Mouse (Mus musculus): ENCODE measurements around the gene Atp6ap2. TPM values are rescaled to one million over a fixed set of nuclear protein-coding genes. Genes with fewer than 3 reads are reported as not detected.
"Not testable (repeated sequence)": the region's sequence is repeated elsewhere in the genome, so short reads cannot be mapped to it uniquely, and the experiment has no call there.

The Atp6ap2 gene
- polyA plus RNA-seq, 1 experiment from 2014 or later, result 142 TPM

GRCm38 (mm10) chrX:12593824-12594223 is 6.2 kb downstream of the Atp6ap2 start:
- H3K9me3 ChIP-seq (ENCODE audit: low read length), result no peaks in the 10 kb centered on the region
- no peak overlapping the region for H3K4me3 ChIP-seq (ENCODE audit: low read length)
- H3K9ac ChIP-seq (replicated peaks; ENCODE audit: low read length), result no peak overlapping the region
- 75% methylated on average over 5 of the region's 5 CpGs for WGBS
- H3K27ac ChIP-seq (ENCODE audit: low read length), result no peak overlapping the region
- H3K4me1 ChIP-seq (ENCODE audit: insufficient read depth, low read length), result no peaks in the 10 kb centered on the region
- H3K36me3 ChIP-seq (ENCODE audit: insufficient read depth, low read length), result 0 out of 2 replicates have a peak, but pooled peaks cover 5% of the 10 kb centered on the region
- no peak for ATAC-seq (ENCODE audit: low FRiP score, low TSS enrichment)
- no peak overlapping the region for H3K4me2 ChIP-seq (replicated peaks; ENCODE audit: low read depth, low read length)
- H3K27me3 ChIP-seq (ENCODE audit: insufficient read depth, low read length), result no peaks in the 10 kb centered on the region; the same call in 1 of the 2 replicates

- H3K9me3 ChIP-seq (ENCODE audit: low read length); H3K9ac ChIP-seq (replicated peaks; ENCODE audit: low read length); ATAC-seq (ENCODE audit: low FRiP score, low TSS enrichment); H3K36me3 ChIP-seq (ENCODE audit: insufficient read depth, low read length); H3K4me1 ChIP-seq (ENCODE audit: insufficient read depth, low read length); H3K4me2 ChIP-seq (replicated peaks; ENCODE audit: low read depth, low read length); H3K27me3 ChIP-seq (ENCODE audit: insufficient read depth, low read length); H3K27ac ChIP-seq (ENCODE audit: low read length); H3K4me3 ChIP-seq (ENCODE audit: low read length): not testable (repeated sequence)
Observed at GRCm38 (mm10) chrX:12610541-12610940, 22.9 kb downstream of the Atp6ap2 start.

- Histone ChIP-seq H3K9me3 (ENCODE audit: low read length) (no peaks in the 10 kb centered on the region), H3K4me3 (ENCODE audit: low read length) (no peak overlapping the region), H3K9ac (replicated peaks; ENCODE audit: low read length) (no peak overlapping the region), H3K27me3 (ENCODE audit: insufficient read depth, low read length) (peaks cover 2% of the 10 kb centered on the region; the same call in 1 of the 2 replicates), H3K4me1 (ENCODE audit: insufficient read depth, low read length) (no peaks in the 10 kb centered on the region), H3K4me2 (replicated peaks; ENCODE audit: low read depth, low read length) (no peak overlapping the region), H3K36me3 (ENCODE audit: insufficient read depth, low read length) (peaks cover 10% of the 10 kb centered on the region; the same call in 1 of the 2 replicates), H3K27ac (ENCODE audit: low read length) (no peak overlapping the region)
- ATAC-seq (ENCODE audit: low FRiP score, low TSS enrichment), result no peak
- 45% methylated on average over 2 of the region's 2 CpGs for WGBS
Observed at GRCm38 (mm10) chrX:12611211-12611610, 23.6 kb downstream of the Atp6ap2 start.

- 100% methylated on average over 1 of the region's 1 CpGs for whole genome bisulfite sequencing
- H3K4me3 ChIP-seq (ENCODE audit: low read length), result not testable (repeated sequence)
Observed at GRCm38 (mm10) chrX:12612360-12612759, 24.8 kb downstream of the Atp6ap2 start.

GRCm38 (mm10) chrX:12625131-12625530 is 37.5 kb downstream of the Atp6ap2 start:
- H3K9me3 ChIP-seq (ENCODE audit: low read length), result no peaks in the 10 kb centered on the region
- H3K27me3 ChIP-seq (ENCODE audit: insufficient read depth, low read length), result no peaks in the 10 kb centered on the region
- H3K9ac ChIP-seq (replicated peaks; ENCODE audit: low read length), result no peak overlapping the region
- whole genome bisulfite sequencing, result 61% methylated on average over 4 of the region's 4 CpGs
- H3K36me3 ChIP-seq (ENCODE audit: insufficient read depth, low read length), result no peaks in the 10 kb centered on the region
- no peaks in the 10 kb centered on the region for H3K4me1 ChIP-seq (ENCODE audit: insufficient read depth, low read length)
- H3K4me3 ChIP-seq (ENCODE audit: low read length), result no peak overlapping the region
- ATAC-seq (ENCODE audit: low FRiP score, low TSS enrichment), result no peak
- H3K4me2 ChIP-seq (replicated peaks; ENCODE audit: low read depth, low read length), result no peak overlapping the region
- no peak overlapping the region for H3K27ac ChIP-seq (ENCODE audit: low read length)

More at GRCm38 (mm10) chrX:12612360-12612759, 24.8 kb downstream of the Atp6ap2 start:
- H3K4me1 ChIP-seq (ENCODE audit: insufficient read depth, low read length); H3K9me3 ChIP-seq (ENCODE audit: low read length); H3K27me3 ChIP-seq (ENCODE audit: insufficient read depth, low read length); H3K36me3 ChIP-seq (ENCODE audit: insufficient read depth, low read length); H3K27ac ChIP-seq (ENCODE audit: low read length); H3K4me2 ChIP-seq (replicated peaks; ENCODE audit: low read depth, low read length); ATAC-seq (ENCODE audit: low FRiP score, low TSS enrichment); H3K9ac ChIP-seq (replicated peaks; ENCODE audit: low read length): not testable (repeated sequence)

- H3K4me2 ChIP-seq (replicated peaks; ENCODE audit: low read depth, low read length), result no peak overlapping the region
- no peaks in the 10 kb centered on the region for H3K36me3 ChIP-seq (ENCODE audit: insufficient read depth, low read length)
- no peak overlapping the region for H3K9ac ChIP-seq (replicated peaks; ENCODE audit: low read length)
- no peak for ATAC-seq (ENCODE audit: low FRiP score, low TSS enrichment)
- H3K4me1 ChIP-seq (ENCODE audit: insufficient read depth, low read length), result no peaks in the 10 kb centered on the region
- 52% methylated on average over 2 of the region's 2 CpGs for WGBS
- no peak overlapping the region for H3K27ac ChIP-seq (ENCODE audit: low read length)
- no peaks in the 10 kb centered on the region for H3K9me3 ChIP-seq (ENCODE audit: low read length)
- no peaks in the 10 kb centered on the region; the same call in 1 of the 2 replicates for H3K27me3 ChIP-seq (ENCODE audit: insufficient read depth, low read length)
- no peak overlapping the region for H3K4me3 ChIP-seq (ENCODE audit: low read length)
Observed at GRCm38 (mm10) chrX:12644976-12645375, 57.4 kb downstream of the Atp6ap2 start.

GRCm38 (mm10) chrX:12645531-12646304 is 58.1 kb downstream of the Atp6ap2 start:
- Histone ChIP-seq H3K4me2 (replicated peaks; ENCODE audit: low read depth, low read length) (no peak overlapping the region), H3K27me3 (ENCODE audit: insufficient read depth, low read length) (no peaks in the 10 kb centered on the region; the same call in 1 of the 2 replicates), H3K36me3 (ENCODE audit: insufficient read depth, low read length) (no peaks in the 10 kb centered on the region), H3K4me1 (ENCODE audit: insufficient read depth, low read length) (no peaks in the 10 kb centered on the region), H3K9me3 (ENCODE audit: low read length) (no peaks in the 10 kb centered on the region), H3K4me3 (ENCODE audit: low read length) (no peak overlapping the region), H3K27ac (ENCODE audit: low read length) (no peak overlapping the region), H3K9ac (replicated peaks; ENCODE audit: low read length) (no peak overlapping the region)
- WGBS, result 67% methylated on average over 12 of the region's 12 CpGs
- ATAC-seq (ENCODE audit: low FRiP score, low TSS enrichment), result no peak

- no peak overlapping the region for H3K9ac ChIP-seq (replicated peaks; ENCODE audit: low read length)
- H3K4me3 ChIP-seq (ENCODE audit: low read length), result no peak overlapping the region
- H3K27ac ChIP-seq (ENCODE audit: low read length), result no peak overlapping the region
- no peaks in the 10 kb centered on the region for H3K9me3 ChIP-seq (ENCODE audit: low read length)
- no peak overlapping the region for H3K4me2 ChIP-seq (replicated peaks; ENCODE audit: low read depth, low read length)
- no peak for ATAC-seq (ENCODE audit: low FRiP score, low TSS enrichment)
- WGBS, result 88% methylated on average over 16 of the region's 16 CpGs
- H3K36me3 ChIP-seq (ENCODE audit: insufficient read depth, low read length), result peaks cover 10% of the 10 kb centered on the region; the same call in 1 of the 2 replicates
- H3K27me3 ChIP-seq (ENCODE audit: insufficient read depth, low read length), result no peaks in the 10 kb centered on the region; the same call in 1 of the 2 replicates
- no peaks in the 10 kb centered on the region for H3K4me1 ChIP-seq (ENCODE audit: insufficient read depth, low read length)
Observed at GRCm38 (mm10) chrX:12651906-12652305, 64.3 kb downstream of the Atp6ap2 start.

- Histone ChIP-seq H3K4me2 (replicated peaks; ENCODE audit: low read depth, low read length) (no peak overlapping the region), H3K36me3 (ENCODE audit: insufficient read depth, low read length) (peaks cover 10% of the 10 kb centered on the region; the same call in 1 of the 2 replicates), H3K27ac (ENCODE audit: low read length) (no peak overlapping the region), H3K9ac (replicated peaks; ENCODE audit: low read length) (no peak overlapping the region), H3K4me1 (ENCODE audit: insufficient read depth, low read length) (no peaks in the 10 kb centered on the region), H3K27me3 (ENCODE audit: insufficient read depth, low read length) (no peaks in the 10 kb centered on the region; the same call in 1 of the 2 replicates), H3K9me3 (ENCODE audit: low read length) (no peaks in the 10 kb centered on the region), H3K4me3 (ENCODE audit: low read length) (no peak overlapping the region)
- 75% methylated on average over 2 of the region's 2 CpGs for WGBS
- no peak for ATAC-seq (ENCODE audit: low FRiP score, low TSS enrichment)
Observed at GRCm38 (mm10) chrX:12653879-12654278, 66.3 kb downstream of the Atp6ap2 start.
